Mouse (Mus musculus): ENCODE data around the gene Hbb-bh2.
"Not testable (repeated sequence)": the region's sequence is repeated elsewhere in the genome, so short reads cannot be mapped to it uniquely, and the experiment has no call there.

Hbb-bh2 gene

GRCm38 (mm10) chr7:103840268-103840667 lies at the start of gene Hbb-bh2:
Gene Hbb-bh2 (minus strand): TSS chr7:103840520.
- no peak for DNase-seq (ENCODE audit: low read depth, low spot score)

DNA sequence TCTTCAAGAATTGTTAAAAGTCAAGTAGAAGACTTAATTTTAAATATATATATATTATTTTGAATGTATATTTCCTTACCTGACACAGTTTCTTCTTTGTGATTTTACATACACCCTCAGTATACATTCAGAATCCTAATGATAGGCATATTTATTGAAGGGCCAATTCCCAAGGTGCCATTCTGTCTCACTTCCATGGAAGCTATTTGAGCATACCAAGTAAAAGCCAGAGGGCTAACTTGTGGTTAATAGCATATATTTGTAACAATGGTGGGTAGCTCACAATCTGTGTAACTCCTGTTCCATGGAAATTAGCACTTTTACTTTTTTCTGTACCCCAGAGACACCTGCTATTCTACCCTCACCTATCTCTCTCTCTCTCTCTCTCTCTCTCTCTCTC lies 45.8 kb upstream of the Hbb-bh2 start, which contains the start of gene Olfr66:
TSS of gene Olfr66 (minus strand) at position 101 of the 400 bp plus-strand sequence.
- DNase-seq (ENCODE audit: low read depth, low spot score) = no peak

DNA sequence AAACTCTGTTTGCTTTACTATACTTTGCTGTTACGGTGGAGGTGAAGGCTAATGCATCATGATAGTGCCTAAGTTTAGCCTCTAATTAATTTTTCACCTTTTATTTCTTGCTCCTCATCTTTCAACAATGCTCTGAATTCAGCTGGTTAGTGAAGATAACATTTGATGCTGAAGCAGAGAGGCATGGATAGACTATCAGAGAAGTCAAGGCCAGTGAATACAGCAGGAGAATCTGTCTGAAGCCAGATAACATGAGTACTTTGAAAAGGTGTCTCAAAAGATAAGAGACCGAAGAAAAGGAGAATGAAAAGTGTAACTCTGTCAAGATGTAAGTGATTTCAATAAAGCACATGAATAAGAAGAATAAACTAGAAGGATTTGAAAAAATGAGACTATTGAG lies 36.8 kb upstream of the Hbb-bh2 start:
- DNase-seq (ENCODE audit: low read depth, low spot score) = no peak

GRCm38 (mm10) chr7:103874451-103874850 lies 34.1 kb upstream of the Hbb-bh2 start:
- no peak for DNase-seq (ENCODE audit: low read depth, low spot score)

- DNase-seq (ENCODE audit: low read depth, low spot score) = no peak
Measured at GRCm38 (mm10) chr7:103873064-103873463, 32.7 kb upstream of the Hbb-bh2 start.

- DNase-seq (ENCODE audit: low read depth, low spot score) = no peak
Measured at GRCm38 (mm10) chr7:103870667-103871066, 30.3 kb upstream of the Hbb-bh2 start.

GRCm38 (mm10) chr7:103865716-103866115 lies 25.4 kb upstream of the Hbb-bh2 start:
- DNase-seq (ENCODE audit: low read depth, low spot score) = no peak

GRCm38 (mm10) chr7:103861531-103861930 lies 21.2 kb upstream of the Hbb-bh2 start:
- no peak for DNase-seq (ENCODE audit: low read depth, low spot score)

GRCm38 (mm10) chr7:103860855-103861254 lies 20.5 kb upstream of the Hbb-bh2 start:
- no peak for DNase-seq (ENCODE audit: low read depth, low spot score)

DNA sequence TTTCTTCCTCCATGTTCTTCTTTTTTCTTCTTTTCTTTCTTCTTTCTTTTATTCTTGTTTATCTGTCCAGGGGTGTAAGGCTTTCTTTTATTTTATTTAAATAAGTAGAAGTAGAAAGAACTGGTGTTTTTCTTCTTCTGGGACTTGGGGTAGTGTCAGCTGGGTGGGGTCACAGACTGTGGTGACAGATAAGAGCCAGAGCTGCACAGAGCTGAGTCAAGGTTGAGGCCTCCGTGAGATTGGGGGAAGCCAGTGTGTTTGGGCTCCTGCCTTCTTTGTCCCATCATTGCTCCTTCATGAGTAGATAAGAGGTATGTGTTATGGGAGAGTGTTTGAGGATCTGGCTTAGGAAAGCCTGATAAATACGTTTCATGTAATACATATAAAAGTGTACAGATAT lies 18.8 kb upstream of the Hbb-bh2 start:
- DNase-seq (ENCODE audit: low read depth, low spot score) = no peak

DNA sequence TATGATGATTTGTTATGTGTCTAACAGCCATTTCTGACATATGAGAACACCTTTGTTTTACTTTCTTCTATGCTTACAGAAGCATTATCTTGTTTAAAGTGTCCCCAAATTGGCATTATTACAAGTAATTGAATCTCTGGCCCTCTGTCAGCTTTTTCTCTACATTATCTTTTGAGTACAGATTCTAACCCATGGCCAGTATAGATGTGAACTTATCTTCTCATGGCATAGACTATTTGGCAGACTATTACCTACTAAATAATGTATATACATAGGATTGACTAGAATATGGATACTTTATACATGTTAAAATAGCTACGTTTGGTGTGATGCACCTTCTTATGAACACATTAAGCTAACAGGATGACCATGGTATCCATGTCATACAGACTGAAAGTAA lies 14.3 kb upstream of the Hbb-bh2 start:
- DNase-seq (ENCODE audit: low read depth, low spot score) = no peak

GRCm38 (mm10) chr7:103853090-103853489 lies 12.8 kb upstream of the Hbb-bh2 start, which contains the start of gene Hbb-y:
Gene Hbb-y (minus strand): TSS chr7:103853216.
- no peak for DNase-seq (ENCODE audit: low read depth, low spot score)

GRCm38 (mm10) chr7:103844525-103845325 lies 4.4 kb upstream of the Hbb-bh2 start:
- no peak for DNase-seq (ENCODE audit: low read depth, low spot score)

DNA sequence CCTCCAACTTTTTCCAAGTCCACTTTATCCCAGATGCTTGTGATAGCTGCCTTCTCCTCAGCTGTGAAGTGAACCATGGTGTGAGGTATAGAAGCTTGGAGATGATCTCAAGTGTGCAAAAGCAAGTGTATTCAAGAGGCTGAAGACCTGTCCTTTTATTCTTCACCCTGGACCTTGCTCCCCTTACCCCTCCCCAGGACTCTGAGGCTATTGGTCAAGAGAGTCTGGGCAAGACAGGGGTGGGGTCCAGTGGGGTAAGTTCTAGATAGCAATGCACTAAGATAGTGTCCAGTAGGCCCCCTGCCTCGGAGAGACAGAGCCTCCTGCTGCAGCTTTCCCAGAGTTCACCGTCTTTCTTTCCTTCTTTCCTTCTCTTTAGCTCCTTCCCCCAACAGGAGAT lies 2.7 kb upstream of the Hbb-bh2 start, which contains the start of gene Hbb-bh1:
TSS of gene Hbb-bh1 (minus strand) at position 131 of the 400 bp plus-strand sequence.
- no peak for DNase-seq (ENCODE audit: low read depth, low spot score)

DNA sequence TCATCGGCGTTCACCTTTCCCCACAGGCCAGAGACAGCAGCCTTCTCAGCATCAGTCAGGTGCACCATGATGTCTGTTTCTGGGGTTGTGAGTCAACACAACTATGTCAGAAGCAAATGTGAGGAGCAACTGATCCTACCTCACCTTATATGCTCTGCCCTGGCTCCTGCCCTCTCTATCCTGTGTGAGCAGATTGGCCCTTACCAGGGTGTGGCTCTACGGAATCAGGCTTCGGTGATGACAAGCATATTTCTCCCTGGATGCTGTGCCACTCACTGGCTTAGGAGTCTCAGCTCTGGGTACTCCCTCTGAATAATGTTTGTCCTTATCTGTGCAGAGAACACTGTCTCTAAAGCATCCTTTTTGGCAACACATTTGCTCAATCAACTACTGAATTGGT lies 12.5 kb downstream of the Hbb-bh2 start, which contains the start of gene Hbb-bs:
TSS of gene Hbb-bs (minus strand) at position 289 of the 400 bp plus-strand sequence.
- DNase-seq (ENCODE audit: low read depth, low spot score) = no peak

DNA sequence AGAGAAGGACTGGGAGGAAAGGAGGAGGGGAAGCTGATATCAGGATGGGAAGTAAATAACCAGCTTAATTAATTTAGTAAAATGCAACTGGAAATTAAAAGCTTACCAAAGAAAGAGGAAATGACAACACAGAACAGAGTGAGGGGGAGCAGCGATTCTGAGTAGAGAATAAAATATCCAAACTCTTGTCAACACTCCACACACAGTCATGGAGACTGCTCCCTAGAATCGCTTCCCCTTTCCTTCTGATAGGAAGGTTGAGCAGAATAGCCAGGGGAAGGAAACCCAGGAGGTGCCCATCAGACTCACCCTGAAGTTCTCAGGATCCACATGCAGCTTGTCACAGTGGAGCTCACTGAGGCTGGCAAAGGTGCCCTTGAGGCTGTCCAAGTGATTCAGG lies 13.2 kb downstream of the Hbb-bh2 start:
- not testable (repeated sequence) for DNase-seq (ENCODE audit: low read depth, low spot score)

DNA sequence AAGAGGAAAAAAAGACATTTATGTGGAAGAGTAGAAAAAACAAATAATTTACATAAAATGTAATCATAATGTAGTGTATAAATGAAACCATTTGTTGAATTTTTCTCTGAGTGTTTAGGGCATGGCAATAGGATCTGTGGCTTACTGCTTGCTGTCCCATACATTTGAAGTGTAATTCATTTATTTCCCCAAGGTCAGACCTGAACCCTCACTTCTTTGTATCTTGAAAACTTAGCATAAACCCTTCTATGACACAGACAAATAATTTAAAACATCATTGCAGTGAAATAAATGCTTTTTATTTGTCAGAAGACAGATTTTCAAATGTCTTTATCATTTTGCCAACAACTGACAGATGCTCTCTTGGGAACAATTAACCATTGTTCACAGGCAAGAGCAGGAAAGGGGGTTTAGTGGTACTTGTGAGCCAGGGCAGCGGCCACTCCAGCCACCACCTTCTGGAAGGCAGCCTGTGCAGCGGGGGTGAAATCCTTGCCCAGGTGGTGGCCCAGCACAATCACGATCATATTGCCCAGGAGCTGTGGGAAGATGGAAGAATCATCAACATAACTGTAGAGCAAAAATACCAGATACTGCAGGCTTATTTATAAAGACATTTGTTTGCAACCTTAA lies 13.9 kb downstream of the Hbb-bh2 start:
- DNase-seq (ENCODE audit: low read depth, low spot score) = no peak

GRCm38 (mm10) chr7:103825536-103826254 lies 14.6 kb downstream of the Hbb-bh2 start:
- DNase-seq (ENCODE audit: low read depth, low spot score) = no peak

DNA sequence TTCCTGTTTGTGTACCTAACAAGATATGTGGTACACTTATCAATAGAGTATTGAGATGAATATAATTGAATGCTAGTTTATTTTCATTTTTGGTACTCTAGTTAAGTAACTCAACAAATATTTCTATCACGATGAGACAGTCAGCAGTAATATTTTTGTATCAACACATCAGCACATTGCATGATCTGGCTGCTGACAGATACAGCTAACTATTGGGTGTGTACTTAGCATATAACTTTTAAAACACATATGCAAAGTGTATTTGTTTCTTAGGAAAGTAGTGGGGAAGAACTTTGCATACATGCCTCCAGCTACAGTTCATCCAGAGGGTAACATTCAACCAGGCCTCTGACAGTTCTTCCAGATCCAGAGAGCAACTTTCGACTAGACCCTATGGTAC lies 15.7 kb downstream of the Hbb-bh2 start:
- no peak for DNase-seq (ENCODE audit: low read depth, low spot score)

GRCm38 (mm10) chr7:103815085-103815484 lies 25.2 kb downstream of the Hbb-bh2 start:
- DNase-seq (ENCODE audit: low read depth, low spot score) = not testable (repeated sequence)

- DNase-seq (ENCODE audit: low read depth, low spot score) = no peak
Measured at GRCm38 (mm10) chr7:103813766-103814165, 26.6 kb downstream of the Hbb-bh2 start, which contains the start of gene Hbb-bt. Gene Hbb-bt (minus strand): TSS chr7:103813996.

DNA sequence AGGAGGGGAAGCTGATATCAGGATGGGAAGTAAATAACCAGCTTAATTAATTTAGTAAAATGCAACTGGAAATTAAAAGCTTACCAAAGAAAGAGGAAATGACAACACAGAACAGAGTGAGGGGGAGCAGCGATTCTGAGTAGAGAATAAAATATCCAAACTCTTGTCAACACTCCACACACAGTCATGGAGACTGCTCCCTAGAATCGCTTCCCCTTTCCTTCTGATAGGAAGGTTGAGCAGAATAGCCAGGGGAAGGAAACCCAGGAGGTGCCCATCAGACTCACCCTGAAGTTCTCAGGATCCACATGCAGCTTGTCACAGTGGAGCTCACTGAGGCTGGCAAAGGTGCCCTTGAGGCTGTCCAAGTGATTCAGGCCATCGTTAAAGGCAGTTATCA lies 27.2 kb downstream of the Hbb-bh2 start:
- DNase-seq (ENCODE audit: low read depth, low spot score) = not testable (repeated sequence)
